Mouse (Mus musculus) hindbrain, postnatal 0 days (tissue): ENCODE results near the gene Phtf2. TPM values are rescaled to one million over a fixed set of nuclear protein-coding genes. Genes with fewer than 3 reads are reported as not detected.

Experiments
- ATAC-seq: fragments of 200-750 bp; cut with Nextera tagmentation; 2 replicates; pipeline ENCODE4 v1.8.0; 2017; ENCODE audit warnings: mild to moderate bottlenecking, moderate TSS enrichment, moderate library complexity
- DNase-seq: peaks from one replicate; pipeline ENCODE4 v3.0.0-alpha.2; 2015; ENCODE audit warnings: low spot score
- H3K27ac ChIP-seq: fragments of 300-500 bp; sonication (generic); 2 replicates; pipeline ENCODE4 v1.5.1; 2014; ENCODE audit warnings: mild to moderate bottlenecking
- H3K27me3 ChIP-seq: fragments of 300-500 bp; sonication (generic); 2 replicates; pipeline ENCODE4 v1.6.1; 2014; ENCODE audit warnings: low read length, mixed read lengths; ENCODE audit not compliant: insufficient read depth
- H3K36me3 ChIP-seq: fragments of 300-500 bp; sonication (generic); 2 replicates; pipeline ENCODE4 v1.6.1; 2014; ENCODE audit warnings: low read length, mixed read lengths; ENCODE audit not compliant: insufficient read depth
- H3K4me1 ChIP-seq: fragments of 300-500 bp; sonication (generic); 2 replicates; pipeline ENCODE4 v1.6.1; 2014; ENCODE audit warnings: antibody characterized with exemption, low read length, mixed read lengths; ENCODE audit not compliant: insufficient read depth
- H3K4me2 ChIP-seq: fragments of 300-500 bp; sonication (generic); 2 replicates; pipeline ENCODE4 v1.6.1; 2014; ENCODE audit warnings: low read depth, mild to moderate bottlenecking, low read length, moderate library complexity, mixed read lengths
- H3K4me3 ChIP-seq: fragments of 300-500 bp; sonication (generic); 2 replicates; pipeline ENCODE4 v1.5.1; 2014; ENCODE audit warnings: low read length
- H3K9ac ChIP-seq: fragments of 300-500 bp; sonication (generic); replicated peaks from 2 replicates; pipeline ENCODE4 v1.6.1; 2014; ENCODE audit warnings: mild to moderate bottlenecking, low read length, moderate library complexity, mixed read lengths
- H3K9me3 ChIP-seq: fragments of 300-500 bp; sonication (generic); 2 replicates; pipeline ENCODE4 v1.6.1; 2016; ENCODE audit warnings: low read length, mixed read lengths
- CTCF ChIP-seq: IDR thresholded peaks from 2 replicates; pipeline ENCODE4 v1.5.1; 2016; ENCODE audit warnings: antibody characterized with exemption, control low read depth, low read depth
- WGBS: fragments of 180-500 bp; shearing (Covaris S2); extraction: QIAGEN DNeasy Blood & Tissue Kit; methylation state at CpG from one replicate; pipeline ENCODE4 v1.1.7; 2014; 5-methylcytosine and 5-hydroxymethylcytosine counted together
- polyA plus RNA-seq: library from polyadenylated mRNA; unstranded; fragments of >200 nt; fragmentation: Nextera tagmentation; extraction: Ambion mirVana; gene quantifications from 2 replicates; pipeline ENCODE4 v1.2.1, GENCODE M21; 2015
- total RNA-seq: library from RNA; depleted of rRNA; stranded (reverse); fragments of >200 nt; gene quantifications from 2 replicates; pipeline ENCODE4 v1.2.3, GENCODE M21; 2014

The Phtf2 gene
- total and polyA plus RNA-seq, 2 experiments from 2014 or later, result 18.8 to 20.7 TPM

DNA sequence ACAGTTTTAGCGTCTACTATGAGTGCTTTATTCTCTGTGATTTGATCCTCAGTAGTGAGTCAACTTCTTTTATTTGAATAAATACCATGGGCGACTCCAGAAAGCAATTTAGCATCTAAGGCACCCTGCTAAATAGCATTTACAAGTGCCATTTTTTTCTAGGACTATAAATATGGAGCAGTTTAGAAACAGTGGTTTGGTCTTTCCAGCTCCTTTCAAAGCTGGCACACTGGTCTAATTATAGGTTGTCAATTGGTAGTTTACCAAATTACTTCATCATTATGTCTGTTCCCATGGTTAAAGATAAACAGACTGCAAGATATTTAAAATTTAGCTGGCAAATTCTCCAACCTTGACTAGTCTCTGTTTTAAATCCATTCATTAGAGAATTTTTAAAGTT, 38.1 kb downstream of the Phtf2 start:
- WGBS, result 62% methylated on average over 2 of the region's 2 CpGs
- no peaks in the 10 kb centered on the region for H3K4me1 ChIP-seq
- no peaks in the 10 kb centered on the region for H3K36me3 ChIP-seq
- TF ChIP-seq CTCF, result no peak
- DNase-seq, result no peak
- H3K4me3 ChIP-seq, result no peak overlapping the region
- H3K27me3 ChIP-seq, result no peaks in the 10 kb centered on the region
- H3K9ac ChIP-seq, result no peak overlapping the region
- no peak overlapping the region for H3K4me2 ChIP-seq
- H3K27ac ChIP-seq, result no peak overlapping the region
- H3K9me3 ChIP-seq, result no peaks in the 10 kb centered on the region
- ATAC-seq, result no peak

DNA sequence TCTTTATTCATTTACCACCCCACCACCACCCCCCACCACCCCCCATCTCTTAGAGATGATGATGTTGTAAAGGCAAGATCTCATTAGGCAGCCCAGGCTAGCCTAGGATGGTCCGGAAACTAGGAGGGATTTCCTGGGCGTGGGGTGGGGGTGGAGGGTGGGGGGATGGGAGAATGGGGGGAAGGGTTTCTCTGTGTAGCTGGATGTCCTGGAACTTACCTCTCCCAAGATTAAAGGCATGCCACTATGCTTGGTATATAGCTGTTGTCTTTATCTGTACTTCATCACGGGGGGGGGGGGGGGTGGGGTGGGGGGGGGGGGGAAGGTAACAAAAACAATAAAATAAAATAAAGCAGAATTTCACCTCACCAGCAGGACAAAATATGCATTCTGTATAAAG, 38.5 kb downstream of the Phtf2 start:
- Histone ChIP-seq H3K9me3 (no peaks in the 10 kb centered on the region), H3K4me1 (no peaks in the 10 kb centered on the region), H3K36me3 (no peaks in the 10 kb centered on the region), H3K9ac (no peak overlapping the region), H3K4me2 (no peak overlapping the region), H3K4me3 (no peak overlapping the region), H3K27me3 (no peaks in the 10 kb centered on the region), H3K27ac (no peak overlapping the region)
- no peak for TF ChIP-seq CTCF
- DNase-seq (no peak), ATAC-seq (no peak)
- 79% methylated on average over 2 of the region's 3 CpGs for WGBS

DNA sequence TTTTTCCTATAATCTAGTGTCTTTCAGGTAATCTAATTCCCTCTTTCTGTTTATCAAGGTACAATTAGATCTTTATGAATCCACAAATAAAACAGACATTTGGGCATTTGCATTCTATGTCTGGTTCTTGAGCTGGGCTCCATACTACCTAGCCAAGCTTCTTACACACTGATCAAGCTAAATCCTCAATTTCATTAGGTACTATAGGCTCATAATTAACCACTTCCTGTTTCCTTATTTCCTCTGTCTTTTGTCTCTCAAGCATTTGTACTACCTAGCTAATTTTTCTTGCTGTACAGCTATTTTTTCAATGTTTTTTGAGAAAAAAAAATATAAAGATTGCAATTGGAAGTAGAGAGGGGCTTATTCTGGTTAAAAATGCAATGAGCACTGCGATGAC, 44.8 kb downstream of the Phtf2 start:
- no peak overlapping the region for H3K4me3 ChIP-seq
- DNase-seq, result no peak
- TF ChIP-seq CTCF, result no peak
- no peaks in the 10 kb centered on the region for H3K36me3 ChIP-seq
- no peaks in the 10 kb centered on the region for H3K4me1 ChIP-seq
- H3K4me2 ChIP-seq, result no peak overlapping the region
- no peak overlapping the region for H3K27ac ChIP-seq
- H3K27me3 ChIP-seq, result no peaks in the 10 kb centered on the region
- ATAC-seq, result no peak
- WGBS, result 100% methylated on average over 1 of the region's 1 CpGs
- H3K9me3 ChIP-seq, result no peaks in the 10 kb centered on the region
- no peak overlapping the region for H3K9ac ChIP-seq

DNA sequence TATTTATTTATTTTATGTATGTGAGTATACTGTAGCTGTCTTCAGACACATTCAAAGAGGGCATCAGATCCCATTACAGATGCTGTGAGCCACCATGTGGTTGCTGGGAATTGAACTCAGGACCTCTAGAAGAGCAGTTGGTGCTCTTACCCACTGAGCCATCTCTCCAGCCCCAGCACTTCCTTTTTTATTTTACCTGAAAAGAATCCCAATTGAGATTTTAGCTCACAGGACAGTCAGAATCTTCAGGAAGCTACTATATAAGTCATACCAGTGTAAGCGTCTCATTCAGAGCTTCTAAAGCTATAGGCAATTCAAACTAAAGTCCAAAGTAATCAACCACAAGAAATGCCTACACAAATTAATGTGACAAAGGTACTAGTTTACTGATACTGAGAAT, 47.5 kb downstream of the Phtf2 start:
- 96% methylated on average over 1 of the region's 1 CpGs for WGBS
- Histone ChIP-seq H3K36me3 (no peaks in the 10 kb centered on the region), H3K4me1 (no peaks in the 10 kb centered on the region), H3K4me3 (no peak overlapping the region), H3K27ac (no peak overlapping the region), H3K9me3 (no peaks in the 10 kb centered on the region), H3K27me3 (no peaks in the 10 kb centered on the region), H3K4me2 (no peak overlapping the region), H3K9ac (no peak overlapping the region)
- DNase-seq, result no peak
- no peak for TF ChIP-seq CTCF
- ATAC-seq, result no peak

DNA sequence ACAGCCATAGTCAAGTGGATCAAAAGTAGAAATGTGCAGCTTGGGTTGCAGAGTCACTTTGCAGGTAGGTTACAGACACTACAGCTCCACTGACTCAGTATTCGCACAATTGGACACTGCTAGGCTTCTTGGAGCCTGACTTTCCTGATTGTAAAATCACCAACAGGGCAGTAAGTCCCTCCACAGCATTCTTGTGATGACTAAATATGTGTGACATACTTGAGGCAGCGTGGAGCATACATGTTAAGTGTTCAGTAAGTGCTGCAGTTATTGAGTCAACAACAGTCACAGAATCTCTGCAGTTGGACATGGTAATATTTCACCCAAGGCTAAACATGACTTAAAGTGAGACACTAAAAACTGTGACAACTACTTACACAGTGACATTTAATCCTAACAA, 50.5 kb downstream of the Phtf2 start:
- Histone ChIP-seq H3K4me3 (no peak overlapping the region), H3K27me3 (no peaks in the 10 kb centered on the region), H3K9ac (no peak overlapping the region), H3K9me3 (no peaks in the 10 kb centered on the region), H3K27ac (no peak overlapping the region), H3K4me1 (no peaks in the 10 kb centered on the region), H3K4me2 (no peak overlapping the region), H3K36me3 (no peaks in the 10 kb centered on the region)
- WGBS, result 92% methylated on average over 2 of the region's 2 CpGs
- DNase-seq, result no peak
- TF ChIP-seq CTCF, result no peak
- no peak for ATAC-seq

DNA sequence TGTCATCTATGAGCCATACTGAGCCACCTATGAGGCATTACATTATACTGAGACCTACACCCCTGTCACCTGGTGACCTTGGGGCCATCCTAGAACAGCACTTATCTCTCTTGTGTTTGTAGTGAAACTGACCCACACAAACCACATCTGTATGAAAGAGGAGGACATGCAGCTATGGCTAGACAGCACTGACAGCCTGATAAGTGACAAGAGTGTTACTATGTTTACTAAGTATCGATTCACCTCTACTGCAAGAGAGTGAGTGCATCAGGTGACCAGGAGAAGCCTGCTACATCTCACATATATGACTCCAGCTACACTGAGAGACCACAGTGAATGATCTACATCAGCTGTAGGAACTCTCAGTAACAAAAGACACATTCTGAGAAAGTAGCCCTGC, 51.2 kb downstream of the Phtf2 start:
- 90% methylated on average over 1 of the region's 1 CpGs for WGBS
- DNase-seq, result no peak
- no peak overlapping the region for H3K4me2 ChIP-seq
- no peak for ATAC-seq
- H3K27me3 ChIP-seq, result no peaks in the 10 kb centered on the region
- no peaks in the 10 kb centered on the region for H3K4me1 ChIP-seq
- H3K9ac ChIP-seq, result no peak overlapping the region
- H3K36me3 ChIP-seq, result no peaks in the 10 kb centered on the region
- no peaks in the 10 kb centered on the region for H3K9me3 ChIP-seq
- H3K4me3 ChIP-seq, result no peak overlapping the region
- TF ChIP-seq CTCF, result no peak
- H3K27ac ChIP-seq, result no peak overlapping the region

DNA sequence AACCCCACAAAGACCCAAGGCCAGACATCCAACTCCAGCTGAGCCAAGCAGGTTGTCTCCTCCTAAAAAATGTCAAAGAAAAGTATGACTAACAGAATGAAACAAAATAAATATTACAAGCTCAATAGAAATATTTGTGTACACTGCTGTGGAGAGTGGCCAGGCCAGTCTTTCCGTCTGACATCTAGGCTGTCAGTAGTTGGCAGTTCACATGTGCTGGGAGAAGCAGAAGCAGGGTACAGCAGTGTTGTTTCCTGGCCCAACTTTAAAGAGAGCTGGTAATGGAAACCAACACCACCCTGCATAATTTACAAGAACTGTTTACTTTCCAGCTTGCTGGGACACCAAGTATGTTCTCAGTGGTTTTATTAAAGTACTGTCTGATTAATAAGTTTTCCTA, 60.3 kb downstream of the Phtf2 start:
- no peaks in the 10 kb centered on the region for H3K9me3 ChIP-seq
- H3K4me3 ChIP-seq, result no peak overlapping the region
- ATAC-seq, result no peak
- H3K4me1 ChIP-seq, result no peaks in the 10 kb centered on the region; the same call in 1 of the 2 replicates
- H3K27ac ChIP-seq, result no peak overlapping the region
- no peaks in the 10 kb centered on the region for H3K36me3 ChIP-seq
- 68% methylated on average over 1 of the region's 1 CpGs for whole genome bisulfite sequencing
- H3K9ac ChIP-seq, result no peak overlapping the region
- no peak for TF ChIP-seq CTCF
- no peak for DNase-seq
- H3K27me3 ChIP-seq, result no peaks in the 10 kb centered on the region
- H3K4me2 ChIP-seq, result no peak overlapping the region
